8 mouse cellular contexts compared by ENCODE assay signal in genomic region chr3:90709591-90710460, GRCm38 (mm10). TPM values are rescaled to one million over a fixed set of nuclear protein-coding genes. Genes with fewer than 3 reads are reported as not detected.
DNase-seq lines count a peak whose midpoint lies in the region; ATAC-seq and TF ChIP-seq lines count a peak whose summit lies in the region.

No protein-coding gene starts in this region.

- H3K4me2 ChIP-seq in hindbrain, embryonic 11.5 days (replicated peaks; ENCODE audit: low read depth, low read length), result no peak overlapping the region
- no peak overlapping the region for H3K4me2 ChIP-seq in lung, postnatal 0 days (replicated peaks; ENCODE audit: low read depth, low read length)

- peak; percentile 71 for DNase-seq in MN1 (ENCODE audit: low spot score)
- DNase-seq in cerebellum, adult 18-20 months, result peak; percentile 60 to 70
- DNase-seq in forelimb bud, embryonic 11.5 days (ENCODE audit: low read depth, low spot score), result peak; percentile 87
- DNase-seq in hindbrain, embryonic 11.5 days (ENCODE audit: low spot score), result peak; percentile 88
- DNase-seq in layer of hippocampus, adult 9-10 months (ENCODE audit: low spot score), result peak; percentile 69
- peak; percentile 87 for DNase-seq in lung, postnatal 0 days (ENCODE audit: low spot score)
- DNase-seq in retina, postnatal 1 day, result peak; percentile 92
- peak; percentile 95 for DNase-seq in thymus, postnatal 4 days

- no peak for TF ChIP-seq EP300 in lung, postnatal 0 days (IDR thresholded peaks at IDR 0.05)

- no peaks in the 10 kb centered on the region for H3K4me1 ChIP-seq in hindbrain, embryonic 11.5 days (replicated peaks; ENCODE audit: control insufficient read depth, insufficient read depth, low read length)
- no peaks in the 10 kb centered on the region for H3K4me1 ChIP-seq in lung, postnatal 0 days (ENCODE audit: insufficient read depth, low read depth, low read length)

- TF ChIP-seq CTCF in lung, postnatal 0 days (IDR thresholded peaks at IDR 0.05), result peak; percentile 99

- no peak overlapping the region for H3K9ac ChIP-seq in hindbrain, embryonic 11.5 days (ENCODE audit: low read depth, low read length)
- no peak overlapping the region for H3K9ac ChIP-seq in lung, postnatal 0 days (replicated peaks; ENCODE audit: low read depth)

- H3K36me3 ChIP-seq in hindbrain, embryonic 11.5 days (ENCODE audit: control insufficient read depth, insufficient read depth, low read length), result no peaks in the 10 kb centered on the region
- no peaks in the 10 kb centered on the region for H3K36me3 ChIP-seq in lung, postnatal 0 days (ENCODE audit: insufficient read depth, low read length)

- no peaks in the 10 kb centered on the region for H3K9me3 ChIP-seq in hindbrain, embryonic 11.5 days (ENCODE audit: control insufficient read depth, low read length)
- H3K9me3 ChIP-seq in lung, postnatal 0 days (ENCODE audit: low read length), result no peaks in the 10 kb centered on the region

- H3K4me3 ChIP-seq in hindbrain, embryonic 11.5 days (ENCODE audit: low read depth, low read length), result no peak overlapping the region
- no peak overlapping the region for H3K4me3 ChIP-seq in lung, postnatal 0 days (ENCODE audit: low read depth, low read length)

- WGBS in hindbrain, embryonic 11.5 days, result 48% methylated on average over 12 of the region's 12 CpGs
- WGBS in lung, postnatal 0 days, result 45% methylated on average over 12 of the region's 12 CpGs

- H3K27ac ChIP-seq in hindbrain, embryonic 11.5 days (ENCODE audit: low read depth, low read length), result no peak overlapping the region
- no peak overlapping the region for H3K27ac ChIP-seq in lung, postnatal 0 days (ENCODE audit: low read length)

- ATAC-seq in hindbrain, embryonic 11.5 days (ENCODE audit: low FRiP score), result peak; percentile 56; the same call in 1 of the 2 replicates
- ATAC-seq in lung, postnatal 0 days, result peak; percentile 60

- no peaks in the 10 kb centered on the region for H3K27me3 ChIP-seq in hindbrain, embryonic 11.5 days (ENCODE audit: control insufficient read depth, insufficient read depth, low read length)
- H3K27me3 ChIP-seq in lung, postnatal 0 days (replicated peaks; ENCODE audit: insufficient read depth, low read length), result no peaks in the 10 kb centered on the region

RNA-seq across cellular contexts. Expression of gene S100a9, which starts 14.3 kb away (rescaled TPM):
- polyA plus RNA-seq in hindbrain, embryonic 11.5 days (2014; fragmentation: Nextera tagmentation; extraction: Ambion mirVana), result 0.86 and 3.1 TPM in 2 replicates
- polyA plus RNA-seq in lung, postnatal 0 days (2015; fragmentation: Nextera tagmentation; extraction: Ambion mirVana), result 207 and 215 TPM in 2 replicates

RNA-seq across cellular contexts. Expression of gene Pglyrp4, which starts 16.9 kb away (rescaled TPM):
- not detected in 2 replicates for polyA plus RNA-seq in hindbrain, embryonic 11.5 days (2014; fragmentation: Nextera tagmentation; extraction: Ambion mirVana)
- not detected in 2 replicates for polyA plus RNA-seq in lung, postnatal 0 days (2015; fragmentation: Nextera tagmentation; extraction: Ambion mirVana)

RNA-seq across cellular contexts. Expression of gene S100a8, which starts 41.0 kb away (rescaled TPM):
- 2.8 and 4.2 TPM in 2 replicates for polyA plus RNA-seq in hindbrain, embryonic 11.5 days (2014; fragmentation: Nextera tagmentation; extraction: Ambion mirVana)
- polyA plus RNA-seq in lung, postnatal 0 days (2015; fragmentation: Nextera tagmentation; extraction: Ambion mirVana), result 332 and 333 TPM in 2 replicates

RNA-seq across cellular contexts. Expression of gene S100a7a, which starts 56.0 kb away (rescaled TPM):
- polyA plus RNA-seq in hindbrain, embryonic 11.5 days (2014; fragmentation: Nextera tagmentation; extraction: Ambion mirVana), result not detected in 2 replicates
- polyA plus RNA-seq in lung, postnatal 0 days (2015; fragmentation: Nextera tagmentation; extraction: Ambion mirVana), result 0.08 and 0.27 TPM in 2 replicates

Comparison
In these comparisons a context has a peak if more than half of its experiments do, and no peak if none do; other contexts are left out.
1. RNA of gene S100a9, which starts 14.3 kb away (polyA plus RNA-seq): 207 to 215 TPM in lung, postnatal 0 days; 0.86 to 3.1 TPM in hindbrain, embryonic 11.5 days; every median in the first group is over 10 times any median in the second.
2. RNA of gene S100a8, which starts 41.0 kb away (polyA plus RNA-seq): 332 to 333 TPM in lung, postnatal 0 days; 2.8 to 4.2 TPM in hindbrain, embryonic 11.5 days; every median in the first group is over 10 times any median in the second.
3. Peak in every context shown above with its lines, with median percentiles within 50 percentile points of each other: DNase-seq.